Mouse (Mus musculus) gastrocnemius, postnatal 25 days (tissue): Measurements from ENCODE around the gene Kat2a. TPM values are rescaled to one million over a fixed set of nuclear protein-coding genes. Genes with fewer than 3 reads are reported as not detected.
"Not testable (repeated sequence)": the region's sequence is repeated elsewhere in the genome, so short reads cannot be mapped to it uniquely, and the experiment has no call there.

Experiments used
- DNase-seq: peaks from one replicate; pipeline ENCODE4 v3.0.0; 2022
- total RNA-seq, 2 experiments: library from RNA; stranded (reverse); gene quantifications; 1 replicate in 1 of 2; 2 replicates in 1 of 2; pipeline ENCODE4 v1.2.3; 2021

Gene Kat2a
- total RNA-seq, 2 experiments from 2014 or later, result 11.7 to 11.8 TPM

GRCm38 (mm10) chr11:100671956-100672355, 40.3 kb downstream of the Kat2a start:
- DNase-seq, result no peak

GRCm38 (mm10) chr11:100671049-100671448, 41.2 kb downstream of the Kat2a start:
- DNase-seq, result no peak

- no peak for DNase-seq
Observed at GRCm38 (mm10) chr11:100659806-100660205, 52.5 kb downstream of the Kat2a start.

- no peak for DNase-seq
Observed at GRCm38 (mm10) chr11:100656458-100656857, 55.8 kb downstream of the Kat2a start.

- DNase-seq, result not testable (repeated sequence)
Observed at GRCm38 (mm10) chr11:100655589-100655988, 56.7 kb downstream of the Kat2a start.

Other genes starting within 250 kb of the Kat2a start
- 1 to 10 TPM; 3.8 to 3.9 TPM for gene Klhl11, start 239.7 kb downstream of the Kat2a start, total RNA-seq
- gene Acly, start 184.5 kb downstream of the Kat2a start, total RNA-seq, result 10 to 100 TPM; 10.6 to 20.3 TPM
- gene Ttc25, start 166.9 kb downstream of the Kat2a start, total RNA-seq, result under 1 TPM; 0.36 to 0.38 TPM
- gene Cnp, start 137.6 kb downstream of the Kat2a start, total RNA-seq, result 1 to 10 TPM; 8.6 to 9.6 TPM
- 10 to 100 TPM; 19.9 to 21.5 TPM for gene Nkiras2, start 93.2 kb downstream of the Kat2a start, total RNA-seq
- 100 to 1,000 TPM; 123 to 126 TPM for gene Dnajc7, start 92.3 kb downstream of the Kat2a start, total RNA-seq
- under 1 TPM; 0.31 to 0.70 TPM for gene Zfp385c, start 20.0 kb downstream of the Kat2a start, total RNA-seq
- gene Dhx58, start 8.2 kb downstream of the Kat2a start, total RNA-seq, result 1 to 10 TPM in 1 of 2 experiments, under 1 TPM in 1; 0.77 to 1.2 TPM
- not detected for gene Hspb9, start 1.4 kb upstream of the Kat2a start, total RNA-seq
- gene Rab5c, start 25.8 kb upstream of the Kat2a start, total RNA-seq, result 10 to 100 TPM; 40.4 to 43.1 TPM
- gene Kcnh4, start 47.5 kb upstream of the Kat2a start, total RNA-seq, result not detected
- gene Hcrt, start 50.5 kb upstream of the Kat2a start, total RNA-seq, result not detected
- 1 to 10 TPM; 4.8 to 4.9 TPM for gene Ghdc, start 58.5 kb upstream of the Kat2a start, total RNA-seq
- gene Stat5b, start 138.3 kb upstream of the Kat2a start, total RNA-seq, result 100 to 1,000 TPM in 1 of 2 experiments, 10 to 100 TPM in 1; 93.2 to 126 TPM
- 10 to 100 TPM; 10.9 to 14.8 TPM for gene Stat5a, start 146.9 kb upstream of the Kat2a start, total RNA-seq
- 10 to 100 TPM; 32.5 to 49.5 TPM for gene Stat3, start 227.1 kb upstream of the Kat2a start, total RNA-seq